Mouse (Mus musculus): ENCODE measurements around the gene Slc22a14. TPM values are rescaled to one million over a fixed set of nuclear protein-coding genes. Genes with fewer than 3 reads are reported as not detected.
A peak's percentile ranks its signal among the peaks of the same experiment; 100 is the strongest.

The Slc22a14 gene
- polyA plus RNA-seq, 1 experiment from 2014 or later: 0.16 TPM

DNA sequence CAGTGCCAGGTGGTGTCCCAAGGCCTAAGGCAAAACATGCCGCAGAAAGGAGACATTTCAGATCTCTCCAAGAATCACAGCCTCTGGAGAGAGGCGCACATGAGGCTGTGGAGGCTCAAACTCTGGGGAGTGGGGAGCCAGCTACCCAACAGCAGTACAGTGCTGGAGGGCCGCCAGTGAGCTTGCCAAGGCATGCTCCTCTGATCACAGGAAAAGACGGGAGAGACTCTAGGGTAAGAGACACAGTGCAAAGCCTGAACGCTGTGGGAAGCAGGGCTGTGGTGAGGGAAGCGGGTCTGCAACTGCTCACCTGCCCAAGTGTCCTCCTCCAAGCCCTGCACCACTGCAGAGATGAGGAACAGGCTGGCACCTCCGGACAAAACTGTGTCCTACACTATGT, 209.5 kb downstream of the Slc22a14 start:
- Histone ChIP-seq H3K4me3 (ENCODE audit: low read length) (no peak overlapping the region), H3K4me2 (ENCODE audit: low read depth, low read length) (0 out of 2 replicates have a peak overlapping the region, but pooled peaks have one; percentile 12), H3K36me3 (ENCODE audit: control insufficient read depth, insufficient read depth, low read length) (no peaks in the 10 kb centered on the region), H3K9me3 (ENCODE audit: control insufficient read depth, low read length) (no peaks in the 10 kb centered on the region), H3K9ac (ENCODE audit: low read depth, low read length) (no peak overlapping the region), H3K4me1 (ENCODE audit: control insufficient read depth, insufficient read depth, low read length) (no peaks in the 10 kb centered on the region), H3K27ac (ENCODE audit: low read length) (no peak overlapping the region), H3K27me3 (replicated peaks; ENCODE audit: control insufficient read depth, insufficient read depth, low read length) (0 out of 2 replicates have a peak, but pooled peaks cover 2% of the 10 kb centered on the region)
- ATAC-seq: 0 out of 2 replicates have a peak, but pooled peaks have one; percentile 14
- 58% methylated on average over 7 of the region's 7 CpGs for WGBS

DNA sequence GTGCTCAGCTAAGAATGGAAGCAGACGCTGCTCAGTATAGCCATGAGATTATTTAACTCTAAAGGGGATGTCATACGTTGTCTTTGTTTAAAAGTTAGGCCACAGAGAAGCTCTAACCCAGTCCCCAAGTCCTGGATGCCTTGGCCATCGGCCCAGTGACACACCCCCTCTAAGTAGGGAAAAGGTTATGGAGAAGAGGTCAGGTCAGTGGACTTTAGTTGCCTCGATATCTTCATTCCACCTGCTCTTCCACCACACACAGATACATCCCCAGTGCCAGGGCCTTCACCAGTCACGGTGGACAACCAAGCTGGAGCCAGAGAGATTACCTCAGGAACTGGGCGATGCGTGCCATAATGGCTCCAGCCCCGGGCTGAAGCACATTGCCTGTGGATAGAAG, 209.9 kb downstream of the Slc22a14 start:
- Histone ChIP-seq H3K4me1 (ENCODE audit: control insufficient read depth, insufficient read depth, low read length) (no peaks in the 10 kb centered on the region), H3K27ac (ENCODE audit: low read length) (no peak overlapping the region), H3K4me3 (ENCODE audit: low read length) (no peak overlapping the region), H3K27me3 (replicated peaks; ENCODE audit: control insufficient read depth, insufficient read depth, low read length) (0 out of 2 replicates have a peak, but pooled peaks cover 2% of the 10 kb centered on the region), H3K9ac (ENCODE audit: low read depth, low read length) (no peak overlapping the region), H3K36me3 (ENCODE audit: control insufficient read depth, insufficient read depth, low read length) (no peaks in the 10 kb centered on the region), H3K4me2 (ENCODE audit: low read depth, low read length) (no peak overlapping the region), H3K9me3 (ENCODE audit: control insufficient read depth, low read length) (no peaks in the 10 kb centered on the region)
- ATAC-seq: no peak
- 79% methylated on average over 8 of the region's 8 CpGs for WGBS

DNA sequence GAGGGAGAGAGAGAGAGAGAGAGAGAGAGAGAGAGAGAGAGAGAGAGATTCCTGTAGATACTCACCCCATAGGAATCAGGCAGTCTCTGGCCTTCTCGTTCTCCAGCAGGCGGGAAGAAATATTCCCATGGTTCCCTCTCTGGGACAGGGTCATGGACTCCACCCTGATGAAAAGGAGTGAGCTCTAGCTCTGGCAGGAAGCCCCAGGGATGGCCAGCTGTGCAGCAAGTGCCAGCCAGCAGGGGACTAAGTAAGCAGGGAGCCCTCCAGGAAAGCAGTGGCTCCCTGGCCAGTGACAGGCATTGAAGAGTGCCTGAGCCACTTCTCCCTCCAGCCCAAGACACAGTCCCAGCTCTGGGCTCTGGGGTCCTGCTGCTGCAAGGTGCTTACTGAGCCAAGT, 213.6 kb downstream of the Slc22a14 start:
- ATAC-seq: no peak
- WGBS: 55% methylated on average over 2 of the region's 2 CpGs
- no peaks in the 10 kb centered on the region for H3K9me3 ChIP-seq (ENCODE audit: control insufficient read depth, low read length)

DNA sequence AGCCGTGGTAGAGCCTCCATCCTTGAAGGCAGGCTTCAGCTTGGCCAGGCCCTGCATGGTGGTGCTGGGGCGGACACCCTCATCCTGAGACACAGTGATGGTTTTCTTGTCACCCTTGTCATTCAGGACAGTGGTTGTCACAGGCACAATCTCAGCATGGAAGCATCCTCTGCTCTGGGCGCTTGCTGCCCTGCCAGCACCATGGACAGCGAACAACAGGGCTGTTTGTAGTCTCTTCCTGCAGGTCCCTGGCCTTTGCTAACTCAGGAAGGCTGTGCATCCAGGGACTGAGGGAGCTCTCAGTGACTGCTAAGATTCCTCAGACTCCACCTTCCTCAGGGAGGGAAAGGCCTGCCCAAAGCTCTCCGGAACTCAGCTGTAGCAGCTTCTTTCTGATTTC, 215.8 kb downstream of the Slc22a14 start:
- no peak overlapping the region for H3K4me2 ChIP-seq (ENCODE audit: low read depth, low read length)
- H3K9me3 ChIP-seq (ENCODE audit: control insufficient read depth, low read length): no peaks in the 10 kb centered on the region
- no peaks in the 10 kb centered on the region for H3K27me3 ChIP-seq (replicated peaks; ENCODE audit: control insufficient read depth, insufficient read depth, low read length)
- no peaks in the 10 kb centered on the region for H3K4me1 ChIP-seq (ENCODE audit: control insufficient read depth, insufficient read depth, low read length)
- no peaks in the 10 kb centered on the region for H3K36me3 ChIP-seq (ENCODE audit: control insufficient read depth, insufficient read depth, low read length)
- no peak overlapping the region for H3K9ac ChIP-seq (ENCODE audit: low read depth, low read length)
- WGBS: 21% methylated on average over 5 of the region's 5 CpGs
- no peak overlapping the region for H3K27ac ChIP-seq (ENCODE audit: low read length)
- no peak overlapping the region for H3K4me3 ChIP-seq (ENCODE audit: low read length)
- ATAC-seq: no peak

More for the DNA sequence above, 213.6 kb downstream of the Slc22a14 start:
- Histone ChIP-seq H3K4me1 (ENCODE audit: control insufficient read depth, insufficient read depth, low read length) (no peaks in the 10 kb centered on the region), H3K27me3 (replicated peaks; ENCODE audit: control insufficient read depth, insufficient read depth, low read length) (0 out of 2 replicates have a peak, but pooled peaks cover 2% of the 10 kb centered on the region), H3K4me2 (ENCODE audit: low read depth, low read length) (no peak overlapping the region), H3K9ac (ENCODE audit: low read depth, low read length) (no peak overlapping the region), H3K4me3 (ENCODE audit: low read length) (no peak overlapping the region), H3K36me3 (ENCODE audit: control insufficient read depth, insufficient read depth, low read length) (no peaks in the 10 kb centered on the region), H3K27ac (ENCODE audit: low read length) (no peak overlapping the region)

DNA sequence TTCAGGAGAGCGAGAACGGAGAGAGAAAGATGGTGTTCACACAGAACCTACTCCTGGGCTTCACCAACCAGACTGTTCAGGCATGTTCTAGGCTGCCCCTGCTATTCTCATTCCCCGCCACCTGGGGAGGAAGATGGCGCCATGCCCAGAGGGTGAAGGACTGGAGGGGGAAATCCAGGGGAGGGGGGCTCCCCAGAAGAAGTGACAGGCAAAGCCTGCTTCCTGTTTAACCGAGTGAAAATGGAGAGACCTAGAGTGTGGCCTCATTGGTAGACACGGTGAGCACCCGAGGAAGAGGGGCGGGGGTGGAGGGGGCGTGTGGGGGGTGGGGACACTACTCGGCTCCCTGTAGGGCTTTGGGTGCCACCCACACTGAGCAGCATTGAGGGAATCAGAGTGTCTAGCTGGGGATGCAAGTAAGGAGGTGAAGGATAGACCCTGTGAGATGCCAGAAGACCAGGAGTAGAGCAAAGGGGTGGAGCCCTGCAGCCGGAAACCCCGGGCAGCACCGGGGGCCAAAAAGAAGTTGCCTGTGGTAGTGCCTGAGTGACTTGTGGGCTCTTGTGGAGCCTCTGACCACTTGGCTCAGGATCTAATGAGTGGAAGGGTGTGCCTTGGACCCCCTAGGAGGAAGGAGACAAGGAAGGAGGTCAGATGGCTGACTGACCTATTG, 219.1 kb downstream of the Slc22a14 start:
- H3K9ac ChIP-seq (ENCODE audit: low read depth, low read length): no peak overlapping the region
- H3K36me3 ChIP-seq (ENCODE audit: control insufficient read depth, insufficient read depth, low read length): no peaks in the 10 kb centered on the region
- H3K4me3 ChIP-seq (ENCODE audit: low read length): no peak overlapping the region
- H3K9me3 ChIP-seq (ENCODE audit: control insufficient read depth, low read length): no peaks in the 10 kb centered on the region
- H3K27ac ChIP-seq (ENCODE audit: low read length): no peak overlapping the region
- ATAC-seq: no peak
- H3K27me3 ChIP-seq (replicated peaks; ENCODE audit: control insufficient read depth, insufficient read depth, low read length): no peaks in the 10 kb centered on the region
- H3K4me2 ChIP-seq (ENCODE audit: low read depth, low read length): no peak overlapping the region
- WGBS: 71% methylated on average over 13 of the region's 13 CpGs
- no peaks in the 10 kb centered on the region for H3K4me1 ChIP-seq (ENCODE audit: control insufficient read depth, insufficient read depth, low read length)

DNA sequence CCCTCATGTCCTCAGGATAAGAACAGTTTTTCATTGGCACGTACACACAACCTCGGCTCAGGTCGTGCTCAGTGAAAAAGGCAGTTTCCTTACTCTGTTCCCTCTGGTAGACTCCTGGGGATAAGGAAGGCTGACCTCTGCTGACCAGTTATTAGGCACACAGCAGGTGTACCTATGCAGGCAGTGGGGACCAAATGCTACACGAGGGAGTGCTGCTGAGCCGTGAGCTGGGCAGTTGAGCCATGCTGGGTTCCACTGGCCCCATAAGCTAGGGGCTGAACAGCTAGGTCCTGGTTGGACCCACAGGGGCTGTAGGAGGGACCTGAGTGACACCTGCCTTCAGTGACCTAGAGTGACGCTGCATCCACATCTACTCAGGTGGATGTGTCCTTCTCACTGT, 219.7 kb downstream of the Slc22a14 start:
- no peaks in the 10 kb centered on the region for H3K9me3 ChIP-seq (ENCODE audit: control insufficient read depth, low read length)
- H3K4me1 ChIP-seq (ENCODE audit: control insufficient read depth, insufficient read depth, low read length): no peaks in the 10 kb centered on the region
- no peak for ATAC-seq
- WGBS: 67% methylated on average over 6 of the region's 6 CpGs
- no peaks in the 10 kb centered on the region for H3K36me3 ChIP-seq (ENCODE audit: control insufficient read depth, insufficient read depth, low read length)
- H3K9ac ChIP-seq (ENCODE audit: low read depth, low read length): no peak overlapping the region
- H3K4me2 ChIP-seq (ENCODE audit: low read depth, low read length): no peak overlapping the region
- H3K27ac ChIP-seq (ENCODE audit: low read length): no peak overlapping the region
- H3K27me3 ChIP-seq (replicated peaks; ENCODE audit: control insufficient read depth, insufficient read depth, low read length): no peaks in the 10 kb centered on the region
- no peak overlapping the region for H3K4me3 ChIP-seq (ENCODE audit: low read length)

DNA sequence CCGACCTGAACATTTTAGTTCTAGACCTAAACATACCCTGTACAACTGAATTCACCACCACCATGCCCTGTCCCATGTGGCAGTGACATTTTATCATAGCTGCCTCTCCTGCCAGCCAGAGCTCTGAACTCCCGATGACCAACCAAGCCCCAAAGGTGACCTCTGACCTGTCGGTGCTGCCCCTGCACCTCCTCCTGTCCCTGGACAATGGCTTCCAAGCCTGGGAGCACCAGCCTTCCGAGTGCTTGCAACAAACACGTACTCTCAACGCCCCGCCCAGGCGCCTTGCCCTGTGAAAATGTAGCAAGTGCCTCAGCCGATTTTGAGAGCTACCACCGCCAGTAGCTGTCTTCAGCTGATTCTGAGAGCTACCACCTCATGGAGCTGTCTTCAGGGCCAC, 220.2 kb downstream of the Slc22a14 start:
- no peak for ATAC-seq
- Histone ChIP-seq H3K4me3 (ENCODE audit: low read length) (no peak overlapping the region), H3K27me3 (replicated peaks; ENCODE audit: control insufficient read depth, insufficient read depth, low read length) (no peaks in the 10 kb centered on the region), H3K4me2 (ENCODE audit: low read depth, low read length) (no peak overlapping the region), H3K4me1 (ENCODE audit: control insufficient read depth, insufficient read depth, low read length) (no peaks in the 10 kb centered on the region), H3K9me3 (ENCODE audit: control insufficient read depth, low read length) (no peaks in the 10 kb centered on the region), H3K9ac (ENCODE audit: low read depth, low read length) (no peak overlapping the region), H3K27ac (ENCODE audit: low read length) (no peak overlapping the region), H3K36me3 (ENCODE audit: control insufficient read depth, insufficient read depth, low read length) (no peaks in the 10 kb centered on the region)
- WGBS: 54% methylated on average over 10 of the region's 10 CpGs

DNA sequence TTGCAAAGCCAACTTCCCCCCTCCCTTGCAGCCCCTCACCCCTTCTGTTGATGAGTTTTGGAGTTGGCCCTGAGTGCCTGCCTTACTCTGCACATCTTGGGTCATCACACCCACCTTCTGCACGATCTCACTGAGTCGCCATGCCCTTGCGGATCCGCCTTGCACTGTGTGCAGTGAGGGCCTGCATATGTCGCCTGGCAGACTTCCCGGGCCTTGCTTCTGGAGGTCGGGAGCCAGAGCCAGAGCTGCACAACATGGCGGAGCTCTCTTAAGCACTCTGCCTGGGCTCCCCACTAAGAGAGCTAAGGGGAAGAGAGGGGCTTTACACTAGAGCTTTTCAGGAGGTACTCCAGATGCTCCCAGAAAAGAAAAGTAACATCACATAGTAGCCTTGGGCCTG, 220.7 kb downstream of the Slc22a14 start:
- no peaks in the 10 kb centered on the region for H3K36me3 ChIP-seq (ENCODE audit: control insufficient read depth, insufficient read depth, low read length)
- H3K9ac ChIP-seq (ENCODE audit: low read depth, low read length): no peak overlapping the region
- no peaks in the 10 kb centered on the region for H3K9me3 ChIP-seq (ENCODE audit: control insufficient read depth, low read length)
- WGBS: 79% methylated on average over 8 of the region's 8 CpGs
- no peak overlapping the region for H3K4me2 ChIP-seq (ENCODE audit: low read depth, low read length)
- H3K27ac ChIP-seq (ENCODE audit: low read length): no peak overlapping the region
- no peaks in the 10 kb centered on the region for H3K4me1 ChIP-seq (ENCODE audit: control insufficient read depth, insufficient read depth, low read length)
- no peaks in the 10 kb centered on the region for H3K27me3 ChIP-seq (replicated peaks; ENCODE audit: control insufficient read depth, insufficient read depth, low read length)
- no peak overlapping the region for H3K4me3 ChIP-seq (ENCODE audit: low read length)
- no peak for ATAC-seq

DNA sequence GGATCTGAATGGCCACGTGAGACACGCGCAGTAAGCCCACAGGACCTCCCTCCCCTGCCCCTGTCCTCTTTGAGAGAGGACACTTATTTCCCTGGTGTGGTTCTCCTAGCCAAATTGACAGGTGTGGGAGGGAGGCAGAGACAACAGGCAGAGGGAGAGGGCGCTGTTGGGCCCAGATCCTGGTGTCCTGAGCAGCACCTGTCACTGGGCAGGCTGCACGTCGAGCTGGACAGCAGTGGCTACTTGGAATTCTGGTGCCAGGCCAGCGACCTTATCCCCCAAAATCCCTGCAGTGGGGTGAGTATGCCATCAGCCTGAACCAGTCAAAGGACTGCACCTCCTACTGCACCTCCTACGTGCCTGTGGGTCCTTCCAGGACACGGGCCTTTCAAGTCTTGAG, 222.0 kb downstream of the Slc22a14 start:
- no peaks in the 10 kb centered on the region for H3K27me3 ChIP-seq (replicated peaks; ENCODE audit: control insufficient read depth, insufficient read depth, low read length)
- H3K4me3 ChIP-seq (ENCODE audit: low read length): no peak overlapping the region
- 73% methylated on average over 9 of the region's 9 CpGs for WGBS
- no peak for ATAC-seq
- H3K9ac ChIP-seq (ENCODE audit: low read depth, low read length): no peak overlapping the region
- no peaks in the 10 kb centered on the region for H3K9me3 ChIP-seq (ENCODE audit: control insufficient read depth, low read length)
- H3K36me3 ChIP-seq (ENCODE audit: control insufficient read depth, insufficient read depth, low read length): no peaks in the 10 kb centered on the region
- H3K4me1 ChIP-seq (ENCODE audit: control insufficient read depth, insufficient read depth, low read length): no peaks in the 10 kb centered on the region
- H3K27ac ChIP-seq (ENCODE audit: low read length): no peak overlapping the region
- no peak overlapping the region for H3K4me2 ChIP-seq (ENCODE audit: low read depth, low read length)

DNA sequence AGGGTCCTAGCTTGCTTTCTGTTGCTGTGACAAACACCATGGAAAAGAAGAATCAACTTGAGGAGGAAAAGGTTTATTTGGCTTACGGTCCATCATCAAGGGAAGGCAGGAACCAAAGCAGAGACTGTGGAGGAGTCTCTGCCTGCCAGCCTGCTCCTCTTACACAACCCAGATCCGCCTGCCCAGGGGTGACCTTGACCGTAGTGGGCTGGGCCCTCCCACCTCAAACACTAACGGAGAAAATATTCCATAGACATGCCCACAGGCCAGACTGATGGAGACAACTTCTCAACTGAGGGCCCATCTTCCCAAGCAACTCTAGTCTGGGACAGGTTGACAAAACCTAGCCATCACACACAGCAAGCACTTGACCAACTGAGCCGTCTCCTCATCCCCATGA, 223.3 kb downstream of the Slc22a14 start:
- Histone ChIP-seq H3K27ac (ENCODE audit: low read length) (no peak overlapping the region), H3K27me3 (replicated peaks; ENCODE audit: control insufficient read depth, insufficient read depth, low read length) (no peaks in the 10 kb centered on the region), H3K4me3 (ENCODE audit: low read length) (no peak overlapping the region), H3K4me1 (ENCODE audit: control insufficient read depth, insufficient read depth, low read length) (no peaks in the 10 kb centered on the region), H3K9ac (ENCODE audit: low read depth, low read length) (no peak overlapping the region), H3K36me3 (ENCODE audit: control insufficient read depth, insufficient read depth, low read length) (no peaks in the 10 kb centered on the region), H3K4me2 (ENCODE audit: low read depth, low read length) (no peak overlapping the region), H3K9me3 (ENCODE audit: control insufficient read depth, low read length) (no peaks in the 10 kb centered on the region)
- 67% methylated on average over 5 of the region's 5 CpGs for WGBS
- ATAC-seq: no peak
